Mouse (Mus musculus): ENCODE results near the gene Hoxb13. TPM values are rescaled to one million over a fixed set of nuclear protein-coding genes. Genes with fewer than 3 reads are reported as not detected.

Gene Hoxb13
- total RNA-seq, 2 experiments from 2014 or later: not detected

DNA sequence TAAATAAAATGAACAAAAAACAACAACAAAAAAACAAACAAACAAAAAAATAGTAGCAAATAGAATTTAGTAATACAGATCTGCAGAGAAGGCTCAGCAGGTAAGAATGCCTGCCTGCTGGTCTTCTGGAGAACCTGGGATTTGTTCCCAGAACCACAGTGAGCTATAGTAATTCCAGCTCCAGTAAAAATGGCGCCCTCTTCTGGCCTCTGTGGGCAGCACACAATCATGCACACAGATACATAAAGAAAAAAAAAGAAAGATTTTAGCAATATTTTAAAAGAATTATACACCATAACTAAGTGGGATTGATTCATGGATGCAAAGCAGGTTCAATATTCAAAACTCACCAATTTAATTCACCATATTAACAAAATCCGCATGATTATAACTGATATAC lies 29.7 kb downstream of the Hoxb13 start:
- DNase-seq (ENCODE audit: low spot score in 2 of 2): no peak
- intact Hi-C loops (cut with DNase I): no loop called here

GRCm38 (mm10) chr11:96227676-96228075 lies 33.6 kb downstream of the Hoxb13 start:
- intact Hi-C loops (cut with DNase I): no loop called here
- no peak for DNase-seq (ENCODE audit: low spot score in 2 of 2)

GRCm38 (mm10) chr11:96234906-96235305 lies 40.8 kb downstream of the Hoxb13 start:
- DNase-seq (ENCODE audit: low spot score in 2 of 2): peak; percentile 23 to 32
- intact Hi-C loops (cut with DNase I): no loop called here

DNA sequence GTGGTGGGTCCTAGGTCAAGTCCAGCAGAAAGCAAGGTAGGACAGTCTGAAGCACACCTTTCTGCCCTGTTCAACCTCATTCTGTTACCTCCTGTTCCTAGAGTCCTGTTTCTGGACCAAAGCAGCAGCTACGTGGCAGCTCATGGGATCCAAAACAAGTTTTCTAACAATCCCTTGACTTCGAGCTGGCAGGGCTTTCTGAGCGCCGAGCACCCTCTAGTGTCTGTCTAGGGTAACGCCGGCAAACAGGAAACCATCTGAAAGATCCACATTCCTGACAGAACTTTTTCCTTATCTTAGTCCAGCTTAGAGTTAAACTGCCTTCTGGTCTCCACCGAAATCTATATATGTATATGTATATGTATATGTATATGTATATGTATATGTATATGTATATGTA lies 46.1 kb downstream of the Hoxb13 start:
- peak; percentile 24 to 44 for DNase-seq (ENCODE audit: low spot score in 2 of 2)
- intact Hi-C loops (cut with DNase I): loop anchor here (1.0 to 2.0 kb wide), 2 partner anchors 95 to 147 kb away; no protein-coding TSS in a partner anchor

Other genes starting within 250 kb of the Hoxb13 start
- gene Igf2bp1, start 188.4 kb upstream of the Hoxb13 start, total RNA-seq (2021): under 1 TPM; 0.18 to 0.34 TPM
- gene Gip, start 169.8 kb upstream of the Hoxb13 start, total RNA-seq (2021): not detected
- 10 to 100 TPM; 95.0 to 97.4 TPM for gene Snf8, start 159.4 kb upstream of the Hoxb13 start, total RNA-seq (2021)
- 10 to 100 TPM; 54.9 to 58.7 TPM for gene Ube2z, start 128.9 kb upstream of the Hoxb13 start, total RNA-seq (2021)
- 100 to 1,000 TPM; 435 to 483 TPM for gene Atp5g1, start 118.6 kb upstream of the Hoxb13 start, total RNA-seq (2021)
- gene Calcoco2, start 82.4 kb upstream of the Hoxb13 start, total RNA-seq (2021): not detected
- not detected for gene Ttll6, start 60.5 kb upstream of the Hoxb13 start, total RNA-seq (2021)
- not detected for gene Hoxb9, start 77.1 kb downstream of the Hoxb13 start, total RNA-seq (2021)
- not detected for gene Hoxb8, start 87.6 kb downstream of the Hoxb13 start, total RNA-seq (2021)
- gene Hoxb7, start 92.3 kb downstream of the Hoxb13 start, total RNA-seq (2021): not detected
- not detected for gene Hoxb6, start 98.2 kb downstream of the Hoxb13 start, total RNA-seq (2021)
- gene Hoxb5, start 109.0 kb downstream of the Hoxb13 start, total RNA-seq (2021): not detected
- gene Hoxb4, start 124.0 kb downstream of the Hoxb13 start, total RNA-seq (2021): not detected
- gene Hoxb3, start 129.0 kb downstream of the Hoxb13 start, total RNA-seq (2021): not detected
- not detected for gene Hoxb2, start 156.2 kb downstream of the Hoxb13 start, total RNA-seq (2021)
- gene Hoxb1, start 171.4 kb downstream of the Hoxb13 start, total RNA-seq (2021): not detected